Mouse (Mus musculus): ENCODE measurements around the gene Cphx3.
"Not testable (repeated sequence)": the region's sequence is repeated elsewhere in the genome, so short reads cannot be mapped to it uniquely, and the experiment has no call there.

DNA sequence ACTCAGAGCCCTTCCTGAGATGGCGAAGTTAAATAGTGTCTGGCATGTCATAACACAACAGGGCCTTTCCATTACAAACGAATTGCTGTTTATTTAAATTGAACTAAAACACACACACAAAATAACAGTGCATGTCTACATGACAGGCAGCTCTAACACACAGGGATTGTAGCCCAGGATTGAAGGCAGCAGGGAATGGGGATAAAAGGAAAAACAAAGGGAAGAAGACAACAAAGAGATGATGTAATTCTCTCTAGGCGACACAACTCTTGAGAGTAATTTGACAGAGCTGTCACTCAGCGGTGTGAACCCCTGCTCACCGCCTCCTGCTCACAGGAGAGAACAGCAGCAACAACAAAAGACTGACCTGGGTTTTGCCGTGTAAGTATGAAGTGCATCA lies 22.7 kb upstream of the Cphx3 start:
- not testable (repeated sequence) for TF ChIP-seq POLR2A (IDR thresholded peaks at IDR 0.05; ENCODE audit: extremely low read depth, insufficient read depth, low read length); CTCF (IDR thresholded peaks at IDR 0.05; ENCODE audit: low read depth, low read length)
